Mouse (Mus musculus) intestine, postnatal 0 days (tissue): ENCODE results near the gene St6gal1. TPM values are rescaled to one million over a fixed set of nuclear protein-coding genes. Genes with fewer than 3 reads are reported as not detected.

ENCODE experiments used
- ATAC-seq: fragments of 200-750 bp; cut with Nextera tagmentation; 2 replicates; pipeline ENCODE4 v1.8.0; 2017; ENCODE audit warnings: mild to moderate bottlenecking, moderate TSS enrichment, moderate library complexity
- H3K27ac ChIP-seq: fragments of 300-500 bp; sonication (generic); 2 replicates; pipeline ENCODE4 v1.5.1; 2014; ENCODE audit warnings: mild to moderate bottlenecking, low read depth, low read length, moderate library complexity
- H3K27me3 ChIP-seq: fragments of 300-500 bp; sonication (generic); replicated peaks from 2 replicates; pipeline ENCODE4 v1.6.1; 2014; ENCODE audit warnings: low read length, mixed read lengths; ENCODE audit not compliant: control insufficient read depth, insufficient read depth
- H3K36me3 ChIP-seq: fragments of 300-500 bp; sonication (generic); 2 replicates; pipeline ENCODE4 v1.6.1; 2014; ENCODE audit warnings: mild to moderate bottlenecking, moderate library complexity; ENCODE audit not compliant: control insufficient read depth, insufficient read depth
- H3K4me1 ChIP-seq: fragments of 300-500 bp; sonication (generic); replicated peaks from 2 replicates; pipeline ENCODE4 v1.6.1; 2014; ENCODE audit warnings: antibody characterized with exemption, low read length, mixed read lengths; ENCODE audit not compliant: control insufficient read depth, insufficient read depth
- H3K4me2 ChIP-seq: fragments of 300-500 bp; sonication (generic); replicated peaks from 2 replicates; pipeline ENCODE4 v1.6.1; 2014; ENCODE audit warnings: low read depth, mild to moderate bottlenecking, moderate library complexity
- H3K4me3 ChIP-seq: fragments of 300-500 bp; sonication (generic); 2 replicates; pipeline ENCODE4 v1.5.1; 2014; ENCODE audit warnings: low read depth, low read length
- H3K9ac ChIP-seq: fragments of 300-500 bp; sonication (generic); 2 replicates; pipeline ENCODE4 v1.6.1; 2014; ENCODE audit warnings: mild to moderate bottlenecking, low read depth, low read length
- H3K9me3 ChIP-seq: fragments of 300-500 bp; sonication (generic); 2 replicates; pipeline ENCODE4 v1.6.1; 2016; ENCODE audit warnings: mixed run types; ENCODE audit not compliant: control insufficient read depth
- CTCF ChIP-seq: sonication (generic); IDR thresholded peaks from 2 replicates; pipeline ENCODE4 v1.5.1; 2016; ENCODE audit warnings: low read depth, mild to moderate bottlenecking, control low read depth, antibody characterized with exemption, moderate library complexity
- WGBS: fragments of 180-500 bp; shearing (Covaris S2); extraction: QIAGEN DNeasy Blood & Tissue Kit; methylation state at CpG from one replicate; pipeline ENCODE4 v1.1.7; 2014; 5-methylcytosine and 5-hydroxymethylcytosine counted together
- polyA plus RNA-seq: library from polyadenylated mRNA; unstranded; fragments of >200 nt; fragmentation: Nextera tagmentation; extraction: Ambion mirVana; gene quantifications from 2 replicates; pipeline ENCODE4 v1.2.1, GENCODE M21; 2015

The St6gal1 gene
- polyA plus RNA-seq, 1 experiment from 2014 or later = 6.8 TPM

DNA sequence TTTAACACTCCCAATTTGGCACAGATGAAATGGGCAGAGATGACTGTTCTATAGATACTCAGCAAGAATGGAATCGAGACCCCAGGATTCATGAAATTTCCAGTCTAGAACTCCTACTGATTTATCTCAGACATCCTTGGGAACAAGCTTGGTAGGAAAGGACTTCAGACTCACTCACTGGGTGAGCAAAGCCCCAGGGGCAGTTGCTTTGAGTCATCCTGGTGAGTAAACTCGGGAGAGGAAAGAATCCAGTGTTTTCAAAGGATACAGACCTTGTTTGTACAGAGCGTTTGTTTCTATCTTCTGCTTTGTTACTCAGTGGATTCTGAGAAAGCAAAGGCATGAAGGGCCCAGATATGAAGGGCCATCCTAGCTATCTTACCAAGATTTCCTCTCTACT lies 95.5 kb downstream of the St6gal1 start:
- Histone ChIP-seq H3K4me1 (0 out of 2 replicates have a peak, but pooled peaks cover 4% of the 10 kb centered on the region), H3K27me3 (no peaks in the 10 kb centered on the region), H3K4me3 (no peak overlapping the region), H3K36me3 (no peaks in the 10 kb centered on the region; the same call in 1 of the 2 replicates), H3K9ac (no peak overlapping the region), H3K9me3 (no peaks in the 10 kb centered on the region), H3K27ac (no peak overlapping the region), H3K4me2 (no peak overlapping the region)
- no peak for ATAC-seq
- no peak for TF ChIP-seq CTCF
- WGBS = 59% methylated on average over 3 of the region's 3 CpGs

GRCm38 (mm10) chr16:23320579-23320978 lies 96.0 kb downstream of the St6gal1 start:
- ATAC-seq = no peak
- Histone ChIP-seq H3K4me2 (no peak overlapping the region), H3K27ac (no peak overlapping the region), H3K9me3 (no peaks in the 10 kb centered on the region), H3K9ac (no peak overlapping the region), H3K27me3 (no peaks in the 10 kb centered on the region), H3K4me3 (no peak overlapping the region), H3K36me3 (no peaks in the 10 kb centered on the region; the same call in 1 of the 2 replicates), H3K4me1 (0 out of 2 replicates have a peak, but pooled peaks cover 4% of the 10 kb centered on the region)
- no peak for TF ChIP-seq CTCF
- WGBS = 76% methylated on average over 6 of the region's 6 CpGs

DNA sequence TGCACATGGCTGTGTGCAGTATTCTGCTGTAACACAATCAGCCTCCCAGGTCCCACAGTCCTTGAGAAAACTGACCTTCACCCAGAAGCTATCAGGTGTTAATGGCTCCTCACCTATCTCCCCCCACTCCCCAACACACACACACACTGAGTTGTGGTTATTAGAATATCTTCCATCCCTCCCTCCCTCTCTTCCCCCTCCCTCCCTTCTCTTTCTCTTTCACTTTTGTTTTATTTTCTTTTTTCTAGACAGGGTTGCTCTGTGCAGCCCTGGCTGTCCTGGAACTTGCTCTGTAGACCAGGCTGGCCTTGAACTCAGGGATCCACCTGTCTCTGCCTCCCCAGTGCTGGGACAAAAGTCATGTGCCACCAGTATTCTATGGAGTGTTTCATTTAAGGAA lies 97.9 kb downstream of the St6gal1 start:
- no peak overlapping the region for H3K4me3 ChIP-seq
- H3K27ac ChIP-seq = no peak overlapping the region
- TF ChIP-seq CTCF = no peak
- no peak overlapping the region for H3K9ac ChIP-seq
- H3K36me3 ChIP-seq = no peaks in the 10 kb centered on the region; the same call in 1 of the 2 replicates
- no peaks in the 10 kb centered on the region for H3K27me3 ChIP-seq
- 0 out of 2 replicates have a peak, but pooled peaks cover 4% of the 10 kb centered on the region for H3K4me1 ChIP-seq
- no peak for ATAC-seq
- H3K4me2 ChIP-seq = no peak overlapping the region
- no peaks in the 10 kb centered on the region for H3K9me3 ChIP-seq

- Histone ChIP-seq H3K4me2 (no peak overlapping the region), H3K36me3 (no peaks in the 10 kb centered on the region; the same call in 1 of the 2 replicates), H3K27ac (no peak overlapping the region), H3K9me3 (no peaks in the 10 kb centered on the region), H3K4me3 (no peak overlapping the region), H3K27me3 (no peaks in the 10 kb centered on the region), H3K4me1 (0 out of 2 replicates have a peak, but pooled peaks cover 4% of the 10 kb centered on the region), H3K9ac (no peak overlapping the region)
- ATAC-seq = no peak
- 66% methylated on average over 3 of the region's 3 CpGs for WGBS
- TF ChIP-seq CTCF = no peak
Observed at GRCm38 (mm10) chr16:23323915-23324314, 99.4 kb downstream of the St6gal1 start.

DNA sequence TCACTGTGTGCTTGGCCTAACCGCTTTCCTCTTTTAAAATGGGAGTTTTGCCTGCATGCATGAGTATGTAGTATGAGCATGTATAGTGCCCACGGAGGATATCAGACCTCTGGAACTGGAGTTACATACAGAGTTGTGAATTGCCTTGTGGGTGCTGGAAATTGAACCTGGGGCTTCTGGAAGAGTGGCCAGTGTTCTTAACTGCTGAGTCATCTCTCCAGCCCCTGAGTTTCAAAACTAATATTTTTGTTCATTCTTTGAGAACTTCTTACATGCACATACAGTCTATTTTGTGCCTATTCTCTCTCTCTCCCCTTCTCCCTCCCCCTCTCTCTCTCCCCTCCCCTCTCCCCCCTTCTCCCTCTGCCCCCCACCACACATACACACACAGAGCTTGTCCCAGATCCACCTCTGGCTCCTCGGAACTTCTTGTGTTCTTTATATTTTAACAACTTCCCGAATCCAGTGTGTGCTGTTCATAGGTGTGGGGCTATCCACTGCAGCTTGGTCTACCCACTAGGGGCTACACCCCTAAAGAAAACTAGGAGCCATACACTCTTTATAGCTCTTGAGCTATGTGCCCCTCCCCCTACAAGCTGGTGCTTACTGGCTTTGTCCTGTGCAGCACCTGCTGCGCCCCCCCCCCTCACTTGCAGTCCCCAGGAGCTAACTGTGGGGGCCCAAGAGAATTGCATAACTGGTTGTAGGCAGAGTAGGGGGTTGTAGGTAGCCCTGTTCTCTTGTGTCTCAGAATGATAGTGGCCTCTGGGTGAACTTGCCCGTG lies 100.5 kb downstream of the St6gal1 start:
- 67% methylated on average over 6 of the region's 6 CpGs for WGBS
- TF ChIP-seq CTCF = no peak
- Histone ChIP-seq H3K27ac (no peak overlapping the region), H3K27me3 (no peaks in the 10 kb centered on the region), H3K4me1 (0 out of 2 replicates have a peak, but pooled peaks cover 4% of the 10 kb centered on the region), H3K9ac (no peak overlapping the region), H3K36me3 (no peaks in the 10 kb centered on the region; the same call in 1 of the 2 replicates), H3K9me3 (no peaks in the 10 kb centered on the region), H3K4me3 (no peak overlapping the region), H3K4me2 (no peak overlapping the region)
- no peak for ATAC-seq

DNA sequence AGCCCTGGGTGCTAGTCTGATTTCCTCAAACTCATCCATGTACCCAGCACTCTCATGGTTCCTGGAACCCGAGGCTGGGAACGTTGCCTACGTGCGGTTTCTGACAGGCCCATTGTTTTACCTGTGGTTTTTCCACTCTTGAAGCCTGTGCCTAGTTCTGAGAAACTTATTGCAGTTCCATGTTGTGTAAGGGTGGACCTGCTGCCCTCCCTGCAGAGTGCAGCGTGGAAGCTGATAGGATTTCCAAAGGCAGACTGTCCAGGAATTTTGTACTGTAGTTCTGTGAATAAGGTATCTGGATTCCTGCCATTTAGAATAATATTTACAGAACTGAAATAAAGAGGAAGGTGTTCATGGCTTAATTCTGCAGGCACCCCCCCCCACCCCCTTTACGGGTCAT lies 102.1 kb downstream of the St6gal1 start:
- Histone ChIP-seq H3K4me3 (no peak overlapping the region), H3K27ac (no peak overlapping the region), H3K4me1 (no peaks in the 10 kb centered on the region), H3K9me3 (no peaks in the 10 kb centered on the region), H3K9ac (no peak overlapping the region), H3K4me2 (no peak overlapping the region), H3K36me3 (no peaks in the 10 kb centered on the region; the same call in 1 of the 2 replicates), H3K27me3 (no peaks in the 10 kb centered on the region)
- no peak for ATAC-seq
- TF ChIP-seq CTCF = no peak
- 83% methylated on average over 6 of the region's 6 CpGs for WGBS
